Mouse (Mus musculus) MEL (cell line): ENCODE results near the gene Gm10024.

ENCODE experiments used
- CTCF ChIP-seq, 3 experiments: IDR thresholded peaks in 2 of 3; conservative IDR thresholded peaks in 1 of 3; 2 replicates each; pipeline ENCODE4 v1.5.1; 2011 to 2012; ENCODE audit warnings: low read length in 3 of 3, low read depth in 2 of 3, mild to moderate bottlenecking in 2 of 3, improper control_type of control experiment in 1 of 3, inconsistent platforms in 1 of 3, mixed read lengths in 1 of 3, moderate library complexity in 1 of 3; ENCODE audit not compliant: control insufficient read depth in 1 of 3, insufficient read depth in 1 of 3, poor library complexity in 1 of 3, severe bottlenecking in 1 of 3
- MAFK ChIP-seq: IDR thresholded peaks from 2 replicates; pipeline ENCODE4 v1.6.1; 2011; ENCODE audit warnings: low read depth, mild to moderate bottlenecking, low read length, improper control_type of control experiment, borderline replicate concordance
- NELFE ChIP-seq: IDR thresholded peaks from 2 replicates; pipeline ENCODE4 v1.6.1; 2011; ENCODE audit warnings: low read depth, low read length, improper control_type of control experiment

- no peak for TF ChIP-seq NELFE
- TF ChIP-seq MAFK: no peak
- no peak for TF ChIP-seq CTCF (IDR thresholded peaks at IDR 0.05 in 2 of 3, conservative IDR thresholded peaks at IDR 0.05 in 1 of 3; ENCODE audit: control insufficient read depth in 1 of 3, insufficient read depth in 1 of 3, low read depth in 2 of 3, low read length in 3 of 3, poor library complexity in 1 of 3, severe bottlenecking in 1 of 3)
These were observed 43.9 kb upstream of the Gm10024 start for GRCm38 (mm10) chr10:77667402-77667801.
